Mouse (Mus musculus) layer of hippocampus, adult 2 months (tissue): ENCODE data around the gene Tmod2. TPM values are rescaled to one million over a fixed set of nuclear protein-coding genes. Genes with fewer than 3 reads are reported as not detected.

ENCODE experiments used
- DNase-seq, 2 experiments: peaks; one replicate each; pipeline ENCODE4 v3.0.0; 2022; ENCODE audit warnings: low spot score in 2 of 2
- H3K27ac ChIP-seq: fragments of 200-600 bp; 2 replicates; pipeline ENCODE4 v1.8.1; 2022
- H3K4me3 ChIP-seq: fragments of 200-600 bp; 2 replicates; pipeline ENCODE4 v1.8.1; 2022; ENCODE audit warnings: mild to moderate bottlenecking
- CTCF ChIP-seq: fragments of 200-600 bp; conservative IDR thresholded peaks from 2 replicates; pipeline ENCODE4 v1.8.1; 2022; ENCODE audit warnings: antibody characterized with exemption, mild to moderate bottlenecking, moderate library complexity
- total RNA-seq, 2 experiments: library from RNA; stranded (reverse); gene quantifications; 2 replicates each; pipeline ENCODE4 v1.2.3; 2021

Tmod2 gene
- total RNA-seq, 2 experiments from 2014 or later = 376 to 380 TPM

GRCm38 (mm10) chr9:75527368-75528059 lies 83.6 kb downstream of the Tmod2 start:
- Histone ChIP-seq H3K4me3 (no peak overlapping the region), H3K27ac (peak overlapping the region; percentile 41; the same call in 1 of the 2 replicates)
- TF ChIP-seq CTCF = no peak
- DNase-seq = no peak

GRCm38 (mm10) chr9:75523646-75524045 lies 87.5 kb downstream of the Tmod2 start:
- Histone ChIP-seq H3K27ac (peak overlapping the region; percentile 24; the same call in 1 of the 2 replicates), H3K4me3 (no peak overlapping the region)
- TF ChIP-seq CTCF = no peak
- peak; percentile 18 to 27 for DNase-seq

GRCm38 (mm10) chr9:75522217-75522616 lies 88.9 kb downstream of the Tmod2 start:
- Histone ChIP-seq H3K4me3 (no peak overlapping the region), H3K27ac (no peak overlapping the region)
- DNase-seq = no peak
- no peak for TF ChIP-seq CTCF

- TF ChIP-seq CTCF = peak; percentile 78
- no peak overlapping the region for H3K4me3 ChIP-seq
- peak in 1 of 2 experiments; percentile 20 for DNase-seq
- no peak overlapping the region for H3K27ac ChIP-seq
These were observed 89.3 kb downstream of the Tmod2 start for GRCm38 (mm10) chr9:75521788-75522187.

GRCm38 (mm10) chr9:75520940-75521339 lies 90.2 kb downstream of the Tmod2 start:
- no peak for TF ChIP-seq CTCF
- no peak overlapping the region for H3K4me3 ChIP-seq
- no peak for DNase-seq
- no peak overlapping the region for H3K27ac ChIP-seq

GRCm38 (mm10) chr9:75517751-75518150 lies 93.4 kb downstream of the Tmod2 start:
- no peak overlapping the region for H3K4me3 ChIP-seq
- no peak for TF ChIP-seq CTCF
- no peak for DNase-seq
- no peak overlapping the region for H3K27ac ChIP-seq

Other genes starting within 250 kb of the Tmod2 start
- 10 to 100 TPM; 23.5 to 24.8 TPM for gene Mapk6, start 201.3 kb downstream of the Tmod2 start, total RNA-seq
- 10 to 100 TPM; 24.1 to 24.3 TPM for gene Leo1, start 169.8 kb downstream of the Tmod2 start, total RNA-seq
- gene Tmod3, start 51.7 kb downstream of the Tmod2 start, total RNA-seq = 10 to 100 TPM; 37.6 to 40.5 TPM
- 10 to 100 TPM; 56.6 to 60.3 TPM for gene Lysmd2, start 14.4 kb upstream of the Tmod2 start, total RNA-seq
- 100 to 1,000 TPM; 270 to 283 TPM for gene Scg3, start 72.7 kb upstream of the Tmod2 start, total RNA-seq
- gene Bmp5, start 164.0 kb upstream of the Tmod2 start, total RNA-seq = 1 to 10 TPM in 1 of 2 experiments, under 1 TPM in 1; 0.81 to 1.2 TPM